ENCODE assay signal across 9 mouse cellular contexts in genomic region chr6:88821901-88822300, GRCm38 (mm10). TPM values are rescaled to one million over a fixed set of nuclear protein-coding genes. Genes with fewer than 3 reads are reported as not detected.
DNase-seq lines count a peak whose midpoint lies in the region; ATAC-seq lines count a peak whose summit lies in the region.
"Had no signal": no experiment of that assay in that cellular context is flagged by ENCODE, and none has a peak within 500 bp of the region (broad histone marks: within the 10 kb centered on the region; RNA-seq: fewer than 3 reads in every experiment).

No protein-coding gene starts in this region.

- intact Hi-C loops in gastrocnemius, postnatal 14 days (cut with DNase I; ENCODE audit: low total_unique reads): no loop called here

- no peak overlapping the region for H3K27ac ChIP-seq in midbrain, embryonic 11.5 days (ENCODE audit: low read depth, low read length)
- no peak overlapping the region for H3K27ac ChIP-seq in midbrain, embryonic 16.5 days (ENCODE audit: low read length)
- no peak overlapping the region for H3K27ac ChIP-seq in intestine, embryonic 16.5 days (ENCODE audit: low read length)

- DNase-seq in midbrain, embryonic 11.5 days (ENCODE audit: low spot score, missing footprints): peak; percentile 59
- DNase-seq in cerebellum, adult 11 months: peak; percentile 86
- DNase-seq in gastrocnemius, postnatal 14 days: peak; percentile 85
- DNase-seq in lung, postnatal 10 days: peak; percentile 93
- DNase-seq in urinary bladder, postnatal 14 days (ENCODE audit: low spot score): no peak
- no peak for DNase-seq in thymus, postnatal 25 days

- H3K9me3 ChIP-seq in midbrain, embryonic 11.5 days (ENCODE audit: control insufficient read depth, low read length): no peaks in the 10 kb centered on the region
- no peaks in the 10 kb centered on the region for H3K9me3 ChIP-seq in midbrain, embryonic 16.5 days (replicated peaks; ENCODE audit: control insufficient read depth, low read length, poor library complexity, severe bottlenecking)
- no peaks in the 10 kb centered on the region for H3K9me3 ChIP-seq in intestine, embryonic 16.5 days (ENCODE audit: control insufficient read depth, low read length)

- no peak for ATAC-seq in midbrain, embryonic 11.5 days (ENCODE audit: low FRiP score)
- no peak for ATAC-seq in midbrain, embryonic 16.5 days
- ATAC-seq in intestine, embryonic 16.5 days: no peak

- H3K4me2 ChIP-seq in midbrain, embryonic 11.5 days: no peak overlapping the region
- no peak overlapping the region for H3K4me2 ChIP-seq in midbrain, embryonic 16.5 days (ENCODE audit: low read length)
- no peak overlapping the region for H3K4me2 ChIP-seq in intestine, embryonic 16.5 days (ENCODE audit: low read depth, low read length)

- H3K36me3 ChIP-seq in midbrain, embryonic 11.5 days (ENCODE audit: control insufficient read depth, insufficient read depth, low read length): no peaks in the 10 kb centered on the region
- no peaks in the 10 kb centered on the region for H3K36me3 ChIP-seq in midbrain, embryonic 16.5 days (ENCODE audit: control insufficient read depth, insufficient read depth, low read length)
- no peaks in the 10 kb centered on the region for H3K36me3 ChIP-seq in intestine, embryonic 16.5 days (ENCODE audit: control insufficient read depth, insufficient read depth, low read length)

- no peaks in the 10 kb centered on the region for H3K27me3 ChIP-seq in midbrain, embryonic 11.5 days (ENCODE audit: control insufficient read depth, insufficient read depth, low read length)
- H3K27me3 ChIP-seq in midbrain, embryonic 16.5 days (ENCODE audit: control insufficient read depth, insufficient read depth, low read depth, low read length): no peaks in the 10 kb centered on the region
- H3K27me3 ChIP-seq in intestine, embryonic 16.5 days (replicated peaks; ENCODE audit: control insufficient read depth, insufficient read depth, low read length): no peaks in the 10 kb centered on the region

- 82% methylated on average over 11 of the region's 11 CpGs for WGBS in midbrain, embryonic 11.5 days
- 73% methylated on average over 11 of the region's 11 CpGs for WGBS in midbrain, embryonic 16.5 days
- 70% methylated on average over 11 of the region's 11 CpGs for WGBS in intestine, embryonic 16.5 days

- no peak overlapping the region for H3K9ac ChIP-seq in midbrain, embryonic 11.5 days (ENCODE audit: low read length)
- no peak overlapping the region for H3K9ac ChIP-seq in midbrain, embryonic 16.5 days (ENCODE audit: low read depth, low read length)
- H3K9ac ChIP-seq in intestine, embryonic 16.5 days (ENCODE audit: low read depth, low read length): no peak overlapping the region

- H3K4me3 ChIP-seq in midbrain, embryonic 11.5 days (ENCODE audit: low read depth, low read length): no peak overlapping the region
- H3K4me3 ChIP-seq in midbrain, embryonic 16.5 days (ENCODE audit: low read depth, low read length): no peak overlapping the region
- no peak overlapping the region for H3K4me3 ChIP-seq in intestine, embryonic 16.5 days (ENCODE audit: low read length)
- H3K4me3 ChIP-seq: myocyte had no signal

- no peaks in the 10 kb centered on the region for H3K4me1 ChIP-seq in midbrain, embryonic 11.5 days (ENCODE audit: control insufficient read depth, insufficient read depth, low read length)
- no peaks in the 10 kb centered on the region for H3K4me1 ChIP-seq in midbrain, embryonic 16.5 days (ENCODE audit: control insufficient read depth, insufficient read depth, low read length)
- H3K4me1 ChIP-seq in intestine, embryonic 16.5 days (ENCODE audit: control insufficient read depth, insufficient read depth, low read length): peaks cover 14% of the 10 kb centered on the region

RNA-seq across cellular contexts. Expression of gene Abtb1, which starts 19.9 kb away (rescaled TPM):
- 15.4 and 17.4 TPM in 2 replicates for polyA plus RNA-seq in midbrain, embryonic 11.5 days (2014; fragmentation: Nextera tagmentation; extraction: Ambion mirVana)
- 37.3 and 40.7 TPM in 2 replicates for polyA plus RNA-seq in midbrain, embryonic 16.5 days (2015; fragmentation: Nextera tagmentation; extraction: Ambion mirVana)
- 10 to 100 TPM; 17.8 to 18.2 TPM for total RNA-seq in gastrocnemius, postnatal 14 days (2021)
- polyA plus RNA-seq in intestine, embryonic 16.5 days (2015; fragmentation: Nextera tagmentation; extraction: Ambion mirVana): 26.6 and 29.2 TPM in 2 replicates

RNA-seq across cellular contexts. Expression of gene Podxl2, which starts 52.9 kb away (rescaled TPM):
- polyA plus RNA-seq in midbrain, embryonic 11.5 days (2014; fragmentation: Nextera tagmentation; extraction: Ambion mirVana): 118 and 119 TPM in 2 replicates
- polyA plus RNA-seq in midbrain, embryonic 16.5 days (2015; fragmentation: Nextera tagmentation; extraction: Ambion mirVana): 662 and 671 TPM in 2 replicates
- total RNA-seq in gastrocnemius, postnatal 14 days (2021): 10 to 100 TPM; 47.1 to 54.4 TPM
- polyA plus RNA-seq in intestine, embryonic 16.5 days (2015; fragmentation: Nextera tagmentation; extraction: Ambion mirVana): 32.0 and 35.6 TPM in 2 replicates

Comparison
In these comparisons a context has a peak if more than half of its experiments do, and no peak if none do; other contexts are left out.
1. DNase-seq: peak in midbrain, embryonic 11.5 days (single experiment), cerebellum, adult 11 months (single experiment), gastrocnemius, postnatal 14 days (single experiment) and lung, postnatal 10 days (single experiment); none in urinary bladder, postnatal 14 days (single experiment) and thymus, postnatal 25 days (single experiment).